Mouse (Mus musculus) C2C12 (cell line): ENCODE results near the gene Pde4dip. TPM values are rescaled to one million over a fixed set of nuclear protein-coding genes. Genes with fewer than 3 reads are reported as not detected.

ENCODE experiments used
- H3K27me3 ChIP-seq: one replicate; pipeline ENCODE4 v1.6.1; 2011; ENCODE audit not compliant: control insufficient read depth, insufficient read depth, insufficient read length
- H3K36me3 ChIP-seq: one replicate; pipeline ENCODE4 v1.6.1; 2011; ENCODE audit not compliant: control insufficient read depth, insufficient read depth
- H3K4me3 ChIP-seq: one replicate; pipeline ENCODE4 v1.5.1; 2011; ENCODE audit warnings: mild to moderate bottlenecking, control low read depth; ENCODE audit not compliant: poor library complexity, insufficient read depth, severe bottlenecking
- H3K79me2 ChIP-seq: one replicate; pipeline ENCODE4 v1.6.1; 2011; ENCODE audit not compliant: control insufficient read depth, insufficient read depth
- H3K79me3 ChIP-seq: one replicate; pipeline ENCODE4 v1.6.1; 2011; ENCODE audit warnings: low read depth, control low read depth
- H3ac ChIP-seq: one replicate; pipeline ENCODE3; 2011; ENCODE audit warnings: low read depth; ENCODE audit not compliant: control insufficient read depth, insufficient read length
- CEBPB ChIP-seq: IDR thresholded peaks from one replicate; pipeline ENCODE4 v1.6.1; 2011; ENCODE audit warnings: low read depth, mild to moderate bottlenecking, control low read depth, moderate library complexity
- CTCF ChIP-seq: IDR thresholded peaks from one replicate; pipeline ENCODE4 v1.5.1; 2011; ENCODE audit not compliant: control insufficient read depth, insufficient read depth, insufficient read length
- FOSL1 ChIP-seq: IDR thresholded peaks from one replicate; pipeline ENCODE4 v1.8.0; 2011; ENCODE audit warnings: mild to moderate bottlenecking, low read length; ENCODE audit not compliant: poor library complexity, insufficient read depth, severe bottlenecking
- MAX ChIP-seq: IDR thresholded peaks from one replicate; pipeline ENCODE4 v1.6.1; 2011; ENCODE audit warnings: mild to moderate bottlenecking, control low read depth
- MYOD1 ChIP-seq: IDR thresholded peaks from one replicate; pipeline ENCODE4 v1.6.1; 2011; ENCODE audit warnings: low read depth; ENCODE audit not compliant: control insufficient read depth, insufficient read length
- MYOG ChIP-seq: IDR thresholded peaks from one replicate; pipeline ENCODE4 v1.6.1; 2011; ENCODE audit not compliant: control insufficient read depth, insufficient read length; ENCODE audit errors: extremely low read depth
- USF1 ChIP-seq: IDR thresholded peaks from one replicate; pipeline ENCODE4 v1.6.1; 2011; ENCODE audit warnings: low read depth, mild to moderate bottlenecking, control low read depth, moderate library complexity
- polyA plus RNA-seq: library from polyadenylated mRNA; unstranded; fragments of >200 nt; fragmentation: generic; extraction: Trizol; gene quantifications from one replicate; pipeline ENCODE4 v1.2.1, GENCODE M21; 2012; ENCODE audit warnings: missing spikeins

Gene Pde4dip
- polyA plus RNA-seq, 1 experiment = 26.4 TPM

DNA sequence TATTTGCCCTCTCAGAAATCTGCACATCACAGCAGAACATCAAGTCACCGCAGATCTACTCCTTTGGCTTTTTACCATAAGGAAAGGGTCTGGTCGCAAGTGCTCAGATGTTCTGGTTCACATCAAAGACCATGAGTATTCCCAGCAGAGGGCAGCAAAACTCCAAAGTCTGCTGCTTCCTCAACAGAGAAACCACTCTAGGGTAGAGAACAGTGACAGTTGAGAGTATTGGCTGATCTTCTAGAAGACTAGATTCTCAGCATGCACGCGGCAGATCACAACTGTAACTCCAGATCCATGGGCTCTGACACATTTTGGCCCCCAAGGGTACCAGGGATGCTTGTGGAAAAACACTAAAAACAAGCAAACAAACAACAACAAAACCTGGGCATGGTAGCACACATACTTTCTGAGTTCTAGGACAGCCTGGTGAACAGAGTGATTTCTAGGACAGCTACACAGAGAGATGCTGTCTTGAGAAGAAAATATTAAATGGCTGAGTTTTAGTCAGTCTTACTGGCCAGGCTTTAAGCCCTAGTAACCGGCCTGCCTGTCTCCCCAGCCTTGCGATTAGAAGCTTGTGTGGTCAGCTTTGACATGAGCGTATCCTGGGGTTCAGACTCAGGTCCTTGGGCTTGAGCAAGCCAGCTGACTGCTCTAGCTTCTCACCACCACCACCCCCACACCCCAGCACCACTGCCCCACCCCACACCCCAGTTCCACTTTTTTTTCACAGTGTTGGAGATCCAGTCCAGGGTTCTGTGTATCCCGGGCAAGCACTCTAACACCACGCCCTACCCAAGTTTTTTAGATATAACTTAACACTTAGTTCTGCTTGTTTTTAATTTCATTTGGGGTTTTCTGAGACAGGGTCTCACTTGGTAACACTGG, 40.7 kb upstream of the Pde4dip start:
- TF ChIP-seq USF1 (no peak), MYOD1 (no peak)
- no peak overlapping the region for H3ac ChIP-seq
- H3K36me3 ChIP-seq = no peaks in the 10 kb centered on the region
- H3K79me2 ChIP-seq = no peaks in the 10 kb centered on the region
- no peak overlapping the region for H3K4me3 ChIP-seq
- H3K79me3 ChIP-seq = no peaks in the 10 kb centered on the region
- no peaks in the 10 kb centered on the region for H3K27me3 ChIP-seq

DNA sequence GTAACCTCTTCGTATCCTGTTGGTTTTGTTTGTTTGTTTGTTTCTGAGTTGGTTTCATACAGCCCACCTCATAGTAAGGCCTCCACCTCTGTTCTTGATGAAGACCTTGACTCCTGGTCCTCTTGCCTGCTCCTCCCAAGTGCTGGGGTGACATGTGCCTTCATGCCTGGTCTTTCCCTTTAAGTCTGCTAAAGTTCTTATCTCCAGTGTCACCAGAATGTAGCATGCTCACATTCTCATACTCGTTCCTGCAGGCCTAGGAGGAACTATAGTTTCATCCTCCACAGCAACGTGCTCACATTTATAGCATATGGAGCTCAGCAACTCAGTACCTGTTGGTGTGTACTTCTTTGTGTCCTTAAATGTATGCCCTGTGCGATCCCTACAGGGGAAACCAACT, 38.8 kb upstream of the Pde4dip start:
- H3K36me3 ChIP-seq = peaks cover 12% of the 10 kb centered on the region
- no peak for TF ChIP-seq FOSL1
- TF ChIP-seq CTCF = no peak
- no peak for TF ChIP-seq MYOG
- TF ChIP-seq MYOD1 = no peak
- TF ChIP-seq USF1 = no peak
- TF ChIP-seq MAX = no peak
- no peak for TF ChIP-seq CEBPB
- H3ac ChIP-seq = no peak overlapping the region
- H3K79me3 ChIP-seq = no peaks in the 10 kb centered on the region
- H3K4me3 ChIP-seq = no peak overlapping the region
- H3K79me2 ChIP-seq = no peaks in the 10 kb centered on the region
- no peaks in the 10 kb centered on the region for H3K27me3 ChIP-seq

DNA sequence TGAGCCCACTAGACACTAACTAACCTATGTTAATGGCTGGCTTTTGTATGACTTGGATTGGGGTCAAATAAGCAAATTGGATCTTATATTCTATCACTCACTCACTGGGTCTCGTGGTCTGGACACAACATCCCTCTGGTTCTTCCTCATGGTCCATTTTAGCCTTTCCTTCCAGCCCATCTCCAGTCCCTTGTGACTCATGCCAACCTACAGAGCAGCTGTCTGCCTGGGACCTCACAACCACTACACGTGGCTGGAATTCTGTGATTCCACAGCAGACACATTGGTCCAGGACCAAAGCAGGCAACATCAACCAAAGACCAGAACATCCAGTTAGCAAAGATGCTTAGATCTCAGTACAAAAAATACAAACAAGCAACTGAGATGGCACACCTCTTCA, 36.7 kb upstream of the Pde4dip start:
- Histone ChIP-seq H3K4me3 (no peak overlapping the region), H3K79me2 (no peaks in the 10 kb centered on the region), H3K79me3 (no peaks in the 10 kb centered on the region), H3K27me3 (no peaks in the 10 kb centered on the region), H3K36me3 (peaks cover 30% of the 10 kb centered on the region), H3ac (no peak overlapping the region)
- TF ChIP-seq CTCF = no peak
- no peak for TF ChIP-seq MYOD1
- no peak for TF ChIP-seq MAX
- no peak for TF ChIP-seq FOSL1
- no peak for TF ChIP-seq MYOG
- TF ChIP-seq USF1 = no peak
- TF ChIP-seq CEBPB = no peak

DNA sequence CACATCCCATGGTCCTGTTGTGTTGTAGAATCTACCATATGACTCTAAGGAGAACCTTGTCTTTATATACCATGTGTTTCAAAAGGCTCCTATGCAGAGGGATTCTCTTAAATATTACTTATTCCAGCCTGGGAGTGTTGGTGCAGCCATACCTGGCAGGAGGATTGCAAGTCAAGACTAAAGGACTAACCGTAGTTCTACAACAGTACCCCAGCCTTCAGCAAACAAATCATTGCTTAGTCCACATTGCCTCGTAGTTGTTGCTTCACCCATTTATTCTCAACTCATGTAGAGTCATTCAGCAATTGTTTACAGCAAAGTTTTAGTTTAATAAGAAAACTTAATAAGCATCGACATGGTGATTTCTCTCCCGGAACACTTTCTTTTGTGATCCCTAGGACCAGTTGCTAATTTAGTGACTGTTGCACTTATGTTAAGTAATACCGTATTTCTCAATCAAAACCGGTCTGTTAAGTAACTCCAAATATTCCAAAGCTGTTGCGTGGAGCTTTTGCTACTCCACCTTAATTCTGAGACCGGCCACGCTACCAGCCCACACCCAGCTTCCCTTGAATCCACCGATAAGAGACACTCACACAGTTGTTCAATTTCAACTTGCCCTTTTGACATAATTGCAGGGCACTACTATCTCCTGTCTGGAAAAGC, 30.5 kb upstream of the Pde4dip start:
- no peak overlapping the region for H3K4me3 ChIP-seq
- no peaks in the 10 kb centered on the region for H3K27me3 ChIP-seq
- H3K79me2 ChIP-seq = no peaks in the 10 kb centered on the region
- no peaks in the 10 kb centered on the region for H3K79me3 ChIP-seq
- H3K36me3 ChIP-seq = peaks cover 54% of the 10 kb centered on the region
- TF ChIP-seq MYOG = no peak
- TF ChIP-seq FOSL1 = no peak
- TF ChIP-seq CTCF = no peak
- no peak for TF ChIP-seq MYOD1
- TF ChIP-seq USF1 = no peak
- no peak for TF ChIP-seq CEBPB
- TF ChIP-seq MAX = no peak
- H3ac ChIP-seq = no peak overlapping the region

DNA sequence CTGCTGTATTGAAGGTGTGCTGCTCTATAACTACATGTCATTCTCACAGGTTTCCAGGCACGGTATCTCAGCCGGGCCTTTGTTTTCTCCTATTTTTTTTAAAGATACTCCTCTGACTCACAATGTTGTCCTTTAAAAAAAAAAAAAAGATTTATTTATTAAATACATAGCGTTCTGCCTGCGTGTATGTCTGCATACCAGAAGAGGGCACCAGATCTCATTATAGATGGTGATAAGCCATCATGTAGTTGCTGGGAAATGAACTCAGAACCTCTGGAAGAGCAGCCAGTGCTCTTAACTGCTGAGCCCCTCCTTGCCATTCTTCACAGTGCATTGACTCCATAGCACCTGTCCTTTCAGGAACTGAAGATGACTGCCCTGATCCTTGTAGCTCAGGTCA, 26.6 kb upstream of the Pde4dip start:
- H3K36me3 ChIP-seq = peaks cover 42% of the 10 kb centered on the region
- no peaks in the 10 kb centered on the region for H3K79me3 ChIP-seq
- H3K27me3 ChIP-seq = no peaks in the 10 kb centered on the region
- H3ac ChIP-seq = no peak overlapping the region
- no peak overlapping the region for H3K4me3 ChIP-seq
- TF ChIP-seq USF1 (no peak), MYOD1 (no peak), FOSL1 (no peak), CTCF (no peak)
- H3K79me2 ChIP-seq = peaks cover 9% of the 10 kb centered on the region

DNA sequence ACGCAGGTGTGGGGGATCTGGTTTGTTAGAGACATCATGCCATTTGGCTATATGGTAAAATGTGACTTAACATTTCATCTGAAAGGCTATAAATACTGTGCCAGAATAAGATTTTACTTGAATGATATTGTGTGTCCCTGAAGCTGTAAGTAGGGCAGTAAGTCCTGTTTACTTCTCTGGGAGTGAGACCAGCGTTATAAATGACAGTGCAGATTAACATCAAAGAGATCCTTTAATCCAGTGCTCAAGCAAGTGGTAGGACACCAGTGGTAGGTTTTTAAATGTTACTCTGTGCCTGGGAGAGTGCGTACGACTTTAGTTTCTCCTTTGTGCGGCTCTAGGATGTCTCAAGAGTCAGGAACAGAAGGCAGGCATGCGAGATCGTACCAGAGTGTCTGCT, 22.6 kb upstream of the Pde4dip start:
- H3K36me3 ChIP-seq = peaks cover 29% of the 10 kb centered on the region

More for the DNA sequence above, 22.6 kb upstream of the Pde4dip start:
- Histone ChIP-seq H3ac (no peak overlapping the region), H3K4me3 (no peak overlapping the region), H3K27me3 (no peaks in the 10 kb centered on the region), H3K79me3 (peaks cover 5% of the 10 kb centered on the region), H3K79me2 (peaks cover 37% of the 10 kb centered on the region)
- TF ChIP-seq FOSL1 (no peak), CEBPB (no peak), MYOG (no peak), MYOD1 (no peak), USF1 (no peak), MAX (no peak), CTCF (no peak)
